Mouse (Mus musculus) hindbrain, postnatal 0 days (tissue): ENCODE data around the gene Prkcb. TPM values are rescaled to one million over a fixed set of nuclear protein-coding genes. Genes with fewer than 3 reads are reported as not detected.

Experiments used
- ATAC-seq: fragments of 200-750 bp; cut with Nextera tagmentation; 2 replicates; pipeline ENCODE4 v1.8.0; 2017; ENCODE audit warnings: mild to moderate bottlenecking, moderate TSS enrichment, moderate library complexity
- DNase-seq: peaks from one replicate; pipeline ENCODE4 v3.0.0-alpha.2; 2015; ENCODE audit warnings: low spot score
- H3K27ac ChIP-seq: fragments of 300-500 bp; sonication (generic); 2 replicates; pipeline ENCODE4 v1.5.1; 2014; ENCODE audit warnings: mild to moderate bottlenecking
- H3K27me3 ChIP-seq: fragments of 300-500 bp; sonication (generic); 2 replicates; pipeline ENCODE4 v1.6.1; 2014; ENCODE audit warnings: low read length, mixed read lengths; ENCODE audit not compliant: insufficient read depth
- H3K36me3 ChIP-seq: fragments of 300-500 bp; sonication (generic); 2 replicates; pipeline ENCODE4 v1.6.1; 2014; ENCODE audit warnings: low read length, mixed read lengths; ENCODE audit not compliant: insufficient read depth
- H3K4me1 ChIP-seq: fragments of 300-500 bp; sonication (generic); 2 replicates; pipeline ENCODE4 v1.6.1; 2014; ENCODE audit warnings: antibody characterized with exemption, low read length, mixed read lengths; ENCODE audit not compliant: insufficient read depth
- H3K4me2 ChIP-seq: fragments of 300-500 bp; sonication (generic); 2 replicates; pipeline ENCODE4 v1.6.1; 2014; ENCODE audit warnings: low read depth, mild to moderate bottlenecking, low read length, moderate library complexity, mixed read lengths
- H3K4me3 ChIP-seq: fragments of 300-500 bp; sonication (generic); 2 replicates; pipeline ENCODE4 v1.5.1; 2014; ENCODE audit warnings: low read length
- H3K9ac ChIP-seq: fragments of 300-500 bp; sonication (generic); replicated peaks from 2 replicates; pipeline ENCODE4 v1.6.1; 2014; ENCODE audit warnings: mild to moderate bottlenecking, low read length, moderate library complexity, mixed read lengths
- H3K9me3 ChIP-seq: fragments of 300-500 bp; sonication (generic); 2 replicates; pipeline ENCODE4 v1.6.1; 2016; ENCODE audit warnings: low read length, mixed read lengths
- CTCF ChIP-seq: IDR thresholded peaks from 2 replicates; pipeline ENCODE4 v1.5.1; 2016; ENCODE audit warnings: antibody characterized with exemption, control low read depth, low read depth
- WGBS: fragments of 180-500 bp; shearing (Covaris S2); extraction: QIAGEN DNeasy Blood & Tissue Kit; methylation state at CpG from one replicate; pipeline ENCODE4 v1.1.7; 2014; 5-methylcytosine and 5-hydroxymethylcytosine counted together
- polyA plus RNA-seq: library from polyadenylated mRNA; unstranded; fragments of >200 nt; fragmentation: Nextera tagmentation; extraction: Ambion mirVana; gene quantifications from 2 replicates; pipeline ENCODE4 v1.2.1, GENCODE M21; 2015
- total RNA-seq: library from RNA; depleted of rRNA; stranded (reverse); fragments of >200 nt; gene quantifications from 2 replicates; pipeline ENCODE4 v1.2.3, GENCODE M21; 2014

The Prkcb gene
- total and polyA plus RNA-seq, 2 experiments from 2014 or later = 187 to 261 TPM

DNA sequence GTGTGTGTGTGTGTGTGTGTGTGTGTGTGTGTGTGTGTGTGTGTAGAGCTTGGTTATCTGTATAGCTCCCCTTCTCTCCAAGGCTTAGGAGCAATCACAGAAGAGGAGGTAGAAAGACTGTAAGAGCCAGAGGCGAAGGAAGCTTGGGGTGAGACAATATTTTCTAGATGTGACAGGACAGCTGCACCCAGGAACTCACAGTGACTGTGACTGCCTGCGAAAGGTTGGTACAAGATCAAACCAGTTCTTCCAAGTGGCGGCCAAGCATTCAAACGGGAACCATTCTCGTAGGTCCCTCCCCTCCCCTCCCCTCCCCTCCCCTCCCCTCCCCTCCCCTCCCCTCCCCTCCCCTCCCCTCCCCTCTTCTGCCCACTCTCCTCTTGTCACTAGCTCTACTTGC, 42.6 kb upstream of the Prkcb start:
- Histone ChIP-seq H3K4me1 (peaks cover 3% of the 10 kb centered on the region; the same call in 1 of the 2 replicates), H3K9me3 (no peaks in the 10 kb centered on the region), H3K36me3 (no peaks in the 10 kb centered on the region), H3K4me3 (no peak overlapping the region), H3K9ac (no peak overlapping the region), H3K27me3 (no peaks in the 10 kb centered on the region), H3K4me2 (no peak overlapping the region), H3K27ac (no peak overlapping the region)
- no peak for DNase-seq
- no peak for ATAC-seq
- no peak for TF ChIP-seq CTCF
- 54% methylated on average over 5 of the region's 5 CpGs for WGBS

DNA sequence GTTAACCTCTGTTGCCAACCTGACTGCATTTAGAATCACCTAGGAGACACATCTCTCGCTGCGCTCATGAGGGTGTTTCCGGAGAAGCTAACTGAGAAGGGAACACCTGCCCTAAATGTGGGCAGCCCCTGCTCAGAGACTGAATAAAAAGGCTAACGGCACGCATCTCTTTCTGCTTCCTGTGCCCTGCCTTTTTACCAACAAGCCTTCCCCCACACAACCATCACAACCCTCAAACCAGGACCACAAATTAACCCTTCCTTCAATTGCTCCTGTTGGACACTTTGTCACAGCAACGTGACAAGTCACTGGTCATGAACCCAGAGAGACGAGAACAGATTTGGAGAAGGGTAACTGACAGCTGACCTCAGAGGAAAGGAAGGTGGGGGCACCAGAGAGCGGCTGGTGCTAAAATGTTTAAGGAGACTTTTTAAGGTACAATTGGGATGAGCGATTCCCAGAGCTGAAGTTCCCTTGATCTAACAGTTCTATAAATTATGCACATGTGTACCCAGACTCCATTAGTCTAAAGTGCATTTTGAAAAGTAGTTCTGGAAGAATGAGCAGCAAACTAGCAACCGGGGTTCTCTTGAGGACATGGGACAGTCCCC, 41.2 kb upstream of the Prkcb start:
- ATAC-seq (no peak), DNase-seq (no peak)
- H3K4me3 ChIP-seq = no peak overlapping the region
- TF ChIP-seq CTCF = no peak
- no peak overlapping the region for H3K4me2 ChIP-seq
- WGBS = 75% methylated on average over 10 of the region's 10 CpGs
- peaks cover 3% of the 10 kb centered on the region; the same call in 1 of the 2 replicates for H3K4me1 ChIP-seq
- no peaks in the 10 kb centered on the region for H3K36me3 ChIP-seq
- H3K27me3 ChIP-seq = no peaks in the 10 kb centered on the region
- H3K27ac ChIP-seq = no peak overlapping the region
- H3K9ac ChIP-seq = no peak overlapping the region
- no peaks in the 10 kb centered on the region for H3K9me3 ChIP-seq

DNA sequence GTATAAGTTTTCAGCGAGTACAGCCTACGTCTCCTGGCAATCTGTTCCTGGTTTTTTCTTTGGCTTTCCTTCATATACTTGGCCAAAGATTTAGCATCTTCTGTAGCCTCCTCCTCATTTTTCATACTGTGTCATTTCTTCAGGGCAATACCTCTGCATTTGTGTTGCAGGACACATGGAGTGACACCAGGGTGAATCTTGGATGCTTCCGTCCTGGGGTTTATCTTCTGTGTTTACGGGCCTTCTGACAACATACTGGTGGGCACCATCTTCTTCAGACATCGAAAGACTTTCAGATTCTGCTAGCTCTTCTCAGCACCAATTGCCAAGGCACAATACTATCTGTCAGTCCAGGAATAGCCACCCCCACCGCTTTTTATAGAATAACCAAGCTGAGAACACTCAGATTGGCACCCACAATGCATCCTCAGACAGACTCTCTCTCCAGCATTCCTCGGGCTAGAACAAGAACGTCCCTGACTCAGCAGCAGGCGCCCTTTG, 39.2 kb upstream of the Prkcb start:
- Histone ChIP-seq H3K27me3 (no peaks in the 10 kb centered on the region), H3K9me3 (no peaks in the 10 kb centered on the region), H3K4me1 (no peaks in the 10 kb centered on the region), H3K9ac (no peak overlapping the region), H3K36me3 (no peaks in the 10 kb centered on the region), H3K27ac (no peak overlapping the region), H3K4me2 (no peak overlapping the region), H3K4me3 (no peak overlapping the region)
- TF ChIP-seq CTCF = no peak
- 88% methylated on average over 9 of the region's 9 CpGs for WGBS
- ATAC-seq (no peak), DNase-seq (no peak)

DNA sequence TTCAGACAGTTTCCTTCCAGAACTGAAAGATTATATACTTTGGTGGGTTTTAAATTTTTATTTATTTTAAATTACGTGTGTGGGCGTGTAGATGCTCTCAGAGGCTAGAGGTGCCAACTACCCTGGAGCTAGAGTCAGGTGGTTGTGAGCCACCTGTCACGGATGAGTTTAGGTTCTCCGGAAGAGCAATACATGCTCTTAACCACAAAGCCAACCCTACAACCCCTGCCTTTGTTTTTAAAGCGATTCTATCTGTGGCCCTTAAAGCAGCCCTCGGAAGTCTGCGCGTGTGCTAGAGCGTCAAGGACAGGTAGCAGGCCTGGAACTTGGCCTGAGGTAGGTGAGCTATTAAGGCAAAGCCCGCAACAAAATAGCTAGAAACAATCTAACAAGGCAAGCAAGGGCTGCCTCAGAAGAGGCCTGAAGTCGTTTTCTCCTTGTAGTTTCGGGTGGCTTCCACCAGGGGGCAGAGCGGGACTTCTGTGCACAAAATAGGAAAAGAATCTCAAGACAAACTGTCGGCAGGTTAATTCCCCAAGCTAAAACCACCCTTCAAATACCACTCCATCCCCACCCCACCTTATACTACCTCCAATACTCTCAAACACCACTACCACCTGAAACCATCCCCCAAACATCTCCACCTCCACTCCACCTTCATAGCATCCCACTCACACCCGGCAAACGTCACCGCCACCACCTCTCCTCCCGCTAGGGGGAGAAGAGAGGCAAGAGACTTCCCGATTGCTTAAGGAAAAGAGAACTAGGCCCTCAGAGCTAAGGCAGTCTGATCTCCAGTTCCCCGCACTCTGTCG, 37.1 kb upstream of the Prkcb start:
- peak; percentile 82 for DNase-seq
- no peaks in the 10 kb centered on the region for H3K4me1 ChIP-seq
- H3K27ac ChIP-seq = no peak overlapping the region
- peak overlapping the region; percentile 23; the same call in 1 of the 2 replicates for H3K4me2 ChIP-seq
- WGBS = 31% methylated on average over 21 of the region's 21 CpGs
- H3K9me3 ChIP-seq = no peaks in the 10 kb centered on the region
- peak; percentile 81 for TF ChIP-seq CTCF
- no peaks in the 10 kb centered on the region for H3K27me3 ChIP-seq
- H3K9ac ChIP-seq = no peak overlapping the region
- H3K4me3 ChIP-seq = no peak overlapping the region
- H3K36me3 ChIP-seq = no peaks in the 10 kb centered on the region
- peak; percentile 70 for ATAC-seq

DNA sequence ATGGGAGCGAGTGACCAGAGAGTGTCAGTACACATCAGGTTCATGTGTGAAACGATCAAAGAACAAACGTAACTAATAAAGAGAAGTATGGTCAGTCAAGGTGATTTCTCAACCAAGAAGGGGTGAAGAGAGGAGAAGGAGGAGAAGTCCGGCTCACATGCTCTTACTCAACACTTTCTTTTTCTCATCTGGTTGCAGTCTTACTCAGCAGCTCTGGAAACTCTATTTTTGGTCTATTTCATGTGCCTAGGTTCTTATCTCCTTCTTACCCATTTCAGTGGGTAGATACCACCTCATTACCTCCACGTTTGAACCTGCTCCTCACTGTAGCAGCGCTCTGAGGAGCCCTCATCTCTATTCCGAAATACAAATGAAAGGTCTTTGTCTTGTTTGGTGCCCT, 31.8 kb upstream of the Prkcb start:
- H3K9me3 ChIP-seq = no peaks in the 10 kb centered on the region
- no peaks in the 10 kb centered on the region for H3K36me3 ChIP-seq
- DNase-seq (no peak), ATAC-seq (no peak)
- H3K4me1 ChIP-seq = no peaks in the 10 kb centered on the region
- WGBS = 84% methylated on average over 7 of the region's 7 CpGs
- no peak overlapping the region for H3K4me2 ChIP-seq
- no peak overlapping the region for H3K9ac ChIP-seq
- no peak overlapping the region for H3K27ac ChIP-seq
- H3K27me3 ChIP-seq = no peaks in the 10 kb centered on the region
- no peak overlapping the region for H3K4me3 ChIP-seq
- TF ChIP-seq CTCF = no peak

DNA sequence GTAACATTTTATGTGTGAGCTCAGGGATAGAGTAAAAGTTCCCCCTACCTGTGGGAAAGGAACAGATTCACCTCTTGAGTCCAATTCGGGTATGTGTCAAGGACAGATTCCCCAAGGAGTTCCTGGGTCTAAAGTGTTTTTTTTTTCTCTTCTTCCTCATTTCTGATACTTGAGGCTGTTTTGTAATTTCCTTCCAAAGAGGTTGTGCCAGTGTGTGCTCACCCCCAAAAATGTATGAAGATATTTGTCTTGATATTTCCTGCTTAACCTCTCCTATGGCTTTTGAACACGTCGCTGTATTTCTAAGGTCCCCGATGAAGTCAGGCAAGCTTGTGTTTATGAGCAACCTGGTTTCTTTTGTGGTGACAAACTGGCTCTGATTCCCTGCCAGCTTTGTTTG, 30.0 kb upstream of the Prkcb start:
- ATAC-seq = no peak
- no peak overlapping the region for H3K4me3 ChIP-seq
- no peaks in the 10 kb centered on the region for H3K4me1 ChIP-seq

More for the DNA sequence above, 30.0 kb upstream of the Prkcb start:
- Histone ChIP-seq H3K9ac (no peak overlapping the region), H3K27ac (no peak overlapping the region), H3K9me3 (no peaks in the 10 kb centered on the region), H3K4me2 (no peak overlapping the region), H3K27me3 (no peaks in the 10 kb centered on the region), H3K36me3 (no peaks in the 10 kb centered on the region)
- DNase-seq = no peak
- 79% methylated on average over 4 of the region's 4 CpGs for WGBS
- TF ChIP-seq CTCF = no peak
